Mouse (Mus musculus) embryonic fibroblast, embryonic 13.5 days (primary cell): ENCODE measurements around the gene Zbtb2.

Experiments
- CTCF ChIP-seq: IDR thresholded peaks from 2 replicates; pipeline ENCODE4 v1.5.1; 2011; ENCODE audit warnings: mild to moderate bottlenecking, control low read depth, low read length, moderate library complexity, borderline replicate concordance; ENCODE audit not compliant: insufficient read depth
- POLR2A ChIP-seq: IDR thresholded peaks from 2 replicates; pipeline ENCODE4 v1.6.1; 2011; ENCODE audit warnings: low read depth, mild to moderate bottlenecking, control low read depth, low read length, moderate library complexity

DNA sequence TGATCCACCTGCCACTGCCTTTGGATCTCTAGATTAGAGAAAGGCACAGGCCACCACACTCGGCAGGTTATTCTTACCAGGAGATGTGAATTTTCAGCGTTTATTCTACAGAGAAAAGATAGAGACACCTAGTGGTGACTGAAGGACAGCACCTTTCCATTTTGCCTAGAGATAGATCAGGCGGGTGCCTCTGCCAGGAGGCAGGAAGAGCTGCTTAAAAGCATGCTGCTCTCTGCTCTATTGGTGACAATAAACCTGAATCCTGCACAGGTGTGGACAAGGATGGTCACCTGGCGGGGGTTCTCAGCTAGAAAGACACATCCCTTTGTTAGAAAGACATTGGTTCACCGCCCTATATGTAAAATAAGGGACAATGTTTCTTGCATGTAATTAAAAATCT lies 15.9 kb downstream of the Zbtb2 start:
- TF ChIP-seq CTCF = no peak
- TF ChIP-seq POLR2A = no peak
